Mouse (Mus musculus) neural tube, embryonic 10.5 days (tissue): ENCODE measurements at regions not wholly inside any gene's neighbourhood (a gene's known extent, or its start where the extent isn't known, plus 50 kb on each side); places are given as distances from the start of the nearest gene placed in this dataset.

ENCODE experiments used
- DNase-seq: peaks from one replicate; pipeline ENCODE4 v3.0.0-alpha.2; 2017; ENCODE audit warnings: low spot score; ENCODE audit errors: extremely low spot score

DNA sequence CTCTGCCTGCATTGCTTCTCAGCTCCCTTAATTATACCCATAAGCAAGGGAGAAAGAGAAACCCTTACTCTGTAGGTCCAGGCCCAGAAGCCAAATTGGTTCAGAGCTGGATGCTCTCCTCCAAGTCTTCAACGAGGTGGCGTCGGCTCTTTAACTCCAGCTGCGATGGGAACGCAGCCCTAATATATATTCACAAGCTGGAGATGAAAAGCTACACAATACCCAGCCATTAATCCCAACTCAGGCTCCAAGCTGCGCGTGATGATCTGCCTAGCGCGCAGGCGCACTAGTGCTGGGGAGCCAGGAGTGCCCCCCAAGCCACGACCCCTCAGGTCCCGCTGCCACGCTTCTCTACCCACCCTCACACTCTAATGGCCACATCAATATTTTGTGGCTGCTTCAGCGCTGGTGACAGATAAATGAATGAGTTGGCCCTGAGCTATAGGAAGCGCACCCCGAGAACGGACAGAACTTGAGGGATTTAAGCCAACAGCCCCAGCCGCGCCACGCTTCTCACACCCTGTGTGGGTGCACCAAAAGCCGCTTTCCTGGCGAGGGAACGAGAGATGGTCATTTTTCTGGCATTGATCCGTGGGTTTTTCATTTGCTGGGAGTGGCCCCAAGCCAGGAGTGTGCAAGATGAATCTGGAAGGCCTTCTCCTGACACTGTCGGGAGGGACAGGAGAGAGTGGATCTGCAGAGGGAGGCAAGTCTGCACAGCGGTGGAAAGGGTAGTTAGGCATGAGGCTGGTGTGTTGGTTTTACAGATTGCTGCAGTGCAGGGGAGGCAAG is 210.9 kb upstream of the Sdk2 start:
- no peak for DNase-seq

DNA sequence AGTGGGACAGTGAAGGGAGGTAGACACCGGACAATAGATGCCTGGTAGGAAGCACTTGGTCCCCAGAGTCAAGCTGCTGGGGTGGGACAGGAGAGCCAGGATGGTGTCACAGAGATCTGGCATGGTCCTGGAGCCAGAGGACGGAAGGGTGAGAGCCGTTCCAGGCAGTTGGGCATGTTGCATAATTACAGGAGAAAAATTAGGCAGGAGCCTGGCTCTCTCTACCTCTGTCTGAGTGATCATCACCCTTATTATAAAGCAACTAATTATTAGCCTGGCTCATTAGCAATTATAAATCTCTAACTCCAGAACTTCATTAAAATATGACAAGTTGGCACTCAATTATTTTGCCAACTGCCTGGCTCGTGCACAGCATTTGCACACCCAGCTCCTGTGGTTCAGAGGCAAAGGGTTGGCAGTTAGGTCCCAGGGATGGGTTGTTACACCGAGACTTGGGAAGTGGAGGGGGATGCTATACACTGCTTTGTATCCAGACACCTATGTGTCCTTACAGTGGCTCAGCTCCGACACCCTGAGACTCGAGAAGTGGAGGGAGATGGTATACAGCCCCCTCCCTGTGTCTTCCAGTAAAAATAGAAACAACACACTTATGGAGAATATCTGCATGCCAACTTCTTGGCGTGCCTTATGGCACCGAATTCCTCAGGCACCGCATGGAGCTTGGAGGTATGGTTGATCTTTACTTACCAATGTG is 203.7 kb upstream of the Sdk2 start:
- DNase-seq = no peak

DNA sequence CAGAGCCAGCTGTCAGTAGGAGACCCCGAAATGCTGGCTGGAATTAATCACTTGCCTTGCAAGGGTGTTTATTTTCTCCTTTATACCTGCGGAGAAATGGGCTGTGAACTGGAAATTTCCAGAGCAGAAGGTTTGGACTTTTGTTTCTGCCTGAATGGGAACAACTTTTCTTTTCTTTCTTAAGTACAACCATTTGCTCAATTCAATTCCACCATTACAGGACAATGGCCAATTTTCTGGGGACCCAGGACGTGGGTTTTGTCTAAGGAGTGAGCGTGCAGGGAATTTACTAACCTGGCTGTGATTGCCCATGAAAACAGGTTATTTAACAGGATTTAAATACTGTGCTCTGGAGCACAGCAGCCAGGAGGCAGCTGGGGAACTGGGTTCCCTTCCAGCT is 195.1 kb upstream of the Sdk2 start:
- no peak for DNase-seq

DNA sequence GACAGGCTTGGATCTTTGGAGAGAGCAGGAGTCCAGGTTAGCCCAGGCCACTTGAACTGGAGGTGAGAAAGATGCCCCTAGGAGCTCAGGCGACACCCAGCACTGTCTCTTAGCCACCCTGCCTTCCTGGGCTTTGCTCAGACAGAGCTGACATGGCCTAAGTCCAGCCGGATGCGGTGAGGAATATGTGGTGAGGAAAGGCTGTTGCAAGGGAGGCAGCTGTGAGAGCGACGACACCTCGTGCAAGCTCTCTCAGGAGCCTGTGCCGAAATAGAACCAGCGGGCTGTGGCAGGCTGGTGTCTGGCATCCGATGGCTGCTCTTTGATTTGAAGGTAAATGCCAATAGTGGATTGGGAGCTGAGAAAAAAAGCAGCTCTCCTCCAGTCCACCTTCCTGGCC is 191.4 kb upstream of the Sdk2 start:
- DNase-seq = no peak

DNA sequence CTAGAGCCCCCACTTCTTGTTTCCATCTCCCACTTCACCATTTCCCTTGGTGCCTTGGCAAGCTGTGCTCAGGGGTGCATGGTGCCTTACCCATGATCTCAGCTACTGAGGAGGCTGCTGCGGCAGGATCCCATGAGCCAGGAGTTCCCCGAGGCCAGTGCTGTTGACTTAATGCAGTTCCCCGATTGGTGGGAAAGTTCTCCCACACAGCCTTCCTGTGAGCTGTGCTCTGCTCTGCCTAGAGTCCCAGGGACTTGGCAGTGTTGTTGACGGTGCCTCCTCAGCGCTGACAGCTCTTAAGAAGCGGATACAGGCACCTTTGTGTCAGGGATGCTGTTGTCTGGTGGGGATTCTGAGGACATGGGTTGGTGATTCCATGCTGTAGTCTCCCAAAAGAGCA is 190.9 kb upstream of the Sdk2 start:
- DNase-seq = no peak

DNA sequence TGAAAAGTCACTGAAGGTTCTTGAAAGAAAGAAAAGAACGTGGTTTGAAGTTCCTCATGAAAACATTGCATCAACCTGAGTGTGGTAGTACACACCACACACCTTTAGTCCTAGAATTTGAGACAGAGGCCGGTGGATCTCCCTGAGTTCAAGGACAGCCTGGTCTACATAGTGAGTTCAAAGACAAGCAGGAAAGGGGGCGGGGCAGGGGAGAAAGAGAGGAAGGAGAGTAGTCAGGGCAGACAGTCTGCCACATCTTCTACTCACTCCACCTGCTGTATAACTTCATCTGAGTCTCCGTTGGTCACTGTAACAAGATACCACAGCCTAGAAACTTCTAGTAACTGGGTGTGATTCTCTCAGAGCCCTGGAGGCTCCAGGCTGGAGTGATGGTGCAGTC is 190.2 kb upstream of the Sdk2 start:
- no peak for DNase-seq

DNA sequence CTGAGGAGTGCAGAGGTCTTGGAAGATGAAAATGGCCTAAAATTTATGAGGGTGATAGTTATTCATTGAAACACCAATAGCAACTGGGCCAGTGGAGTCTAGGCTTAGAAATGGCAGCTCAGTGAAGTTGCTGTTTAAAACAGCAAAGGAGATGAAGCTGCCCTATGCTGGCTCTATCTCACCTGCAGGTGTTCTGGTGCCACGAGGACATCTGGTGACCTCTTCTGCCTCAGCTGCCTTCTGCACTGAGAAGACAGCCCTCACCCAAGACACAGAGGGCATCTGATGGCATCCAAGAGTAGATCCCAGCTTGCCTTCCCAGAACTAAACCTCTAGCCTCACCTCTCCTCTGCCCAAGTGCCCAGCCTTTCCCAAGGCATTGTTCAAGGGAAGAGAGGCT is 187.5 kb upstream of the Sdk2 start:
- no peak for DNase-seq

DNA sequence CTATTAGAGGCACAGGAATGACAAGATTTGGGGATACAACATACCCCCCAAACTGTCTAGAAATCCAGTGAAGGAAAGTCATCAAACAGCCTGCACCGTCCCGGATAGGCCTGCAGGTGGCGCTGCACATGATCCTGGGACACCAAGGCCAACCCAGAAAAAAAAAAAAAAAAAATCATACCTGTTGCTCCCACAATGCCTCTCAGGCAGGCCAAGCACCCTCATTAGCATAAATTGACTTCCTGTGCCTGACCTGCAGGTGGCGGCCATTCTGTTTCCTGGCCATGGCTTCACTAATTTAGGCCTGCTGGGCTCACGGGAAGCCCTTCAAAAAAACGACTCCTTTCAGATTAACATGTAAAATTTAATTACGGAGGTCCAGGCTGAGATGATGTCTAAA is 184.8 kb upstream of the Sdk2 start:
- peak; percentile 26 for DNase-seq

DNA sequence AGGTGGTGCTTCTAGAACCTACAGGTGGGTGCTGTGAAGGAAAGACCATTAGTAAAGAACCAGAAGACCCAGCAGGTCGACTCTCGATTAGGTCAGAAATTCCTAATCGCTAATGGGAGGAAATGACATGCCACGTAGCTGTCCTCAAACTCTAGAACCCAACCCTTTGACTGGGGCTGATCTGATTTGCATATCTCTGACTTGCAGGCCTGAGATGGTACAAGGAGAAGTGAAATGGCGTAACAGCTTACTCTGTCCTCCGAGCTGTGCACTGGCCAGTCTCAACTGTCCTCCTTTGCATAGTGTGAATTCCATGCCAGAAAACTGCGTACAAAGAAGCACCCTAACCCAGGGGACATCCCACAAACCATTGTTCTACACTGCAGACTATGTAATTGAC is 182.4 kb upstream of the Sdk2 start:
- DNase-seq = no peak

DNA sequence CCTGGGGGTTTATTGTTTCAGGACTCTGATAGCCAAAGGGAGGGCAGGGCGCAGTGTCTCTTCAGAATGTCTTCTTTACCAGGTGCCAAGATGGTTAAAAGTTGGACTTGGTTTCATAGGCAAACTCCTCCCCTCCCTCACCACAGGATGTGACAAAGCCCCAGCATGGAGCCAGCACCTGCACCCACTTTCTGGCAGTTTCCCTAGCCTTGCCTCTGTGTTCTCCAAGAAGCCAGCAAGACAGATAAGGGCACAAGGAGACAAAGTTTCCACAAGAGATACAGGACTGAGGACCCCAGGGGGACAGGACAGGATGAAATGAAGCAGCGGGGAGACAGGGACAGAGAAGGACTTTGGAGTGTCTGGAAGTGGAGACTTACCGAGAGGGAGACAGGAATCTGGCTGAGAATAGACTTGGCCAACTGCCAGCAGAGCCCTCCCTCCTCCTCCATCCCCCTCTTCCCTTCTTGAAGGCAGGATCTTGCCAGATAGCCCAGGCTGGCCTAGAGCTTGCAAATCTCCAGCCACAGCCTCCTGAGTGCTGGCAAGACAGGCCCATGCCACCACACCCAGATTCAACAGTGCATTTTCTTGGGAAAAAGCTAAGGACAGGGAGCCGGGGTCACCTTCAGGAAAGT is 181.5 kb upstream of the Sdk2 start:
- DNase-seq = no peak

DNA sequence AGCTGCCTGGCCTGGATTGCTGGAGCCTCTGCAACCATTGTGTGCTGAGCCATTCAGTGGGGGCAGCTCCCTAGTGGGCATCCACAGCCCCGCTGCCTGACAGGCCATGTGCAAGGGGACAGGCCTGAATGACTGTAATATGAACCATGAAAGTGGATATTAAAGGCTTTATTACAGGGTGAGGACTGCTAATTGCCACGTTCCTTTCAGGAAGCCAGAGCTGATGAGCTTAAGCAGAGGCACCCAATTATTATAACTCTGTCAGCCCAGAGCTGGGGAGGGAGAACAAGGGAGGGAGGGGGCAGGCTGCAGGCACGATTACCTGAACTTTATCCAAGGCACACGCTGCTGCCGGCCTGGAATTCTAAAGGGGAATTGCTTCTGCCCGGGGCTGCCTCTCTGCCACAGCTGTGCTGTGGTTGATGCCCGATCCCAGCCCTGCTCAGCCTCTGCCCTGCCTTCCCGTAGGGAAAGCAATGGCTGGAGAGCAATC is 172.5 kb upstream of the Sdk2 start:
- no peak for DNase-seq

DNA sequence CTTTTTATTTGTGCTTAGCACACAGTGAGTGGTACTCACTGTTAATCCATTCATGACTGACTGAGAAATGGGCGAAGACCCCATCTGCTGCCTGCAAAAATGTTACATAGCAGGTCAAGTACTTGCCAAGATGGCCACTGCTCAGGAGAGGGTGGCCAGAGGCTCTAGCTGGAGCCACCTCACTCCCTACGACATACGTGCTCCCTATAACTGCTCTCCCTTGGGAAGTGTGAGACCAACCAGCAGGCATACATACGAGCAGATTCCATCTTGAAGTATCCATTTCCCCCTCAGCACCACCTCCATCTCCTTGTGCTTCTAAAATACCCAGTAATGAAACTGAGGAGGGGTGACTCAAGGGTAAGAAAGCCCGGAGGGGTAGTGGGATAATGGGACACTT is 172.0 kb upstream of the Sdk2 start:
- no peak for DNase-seq

DNA sequence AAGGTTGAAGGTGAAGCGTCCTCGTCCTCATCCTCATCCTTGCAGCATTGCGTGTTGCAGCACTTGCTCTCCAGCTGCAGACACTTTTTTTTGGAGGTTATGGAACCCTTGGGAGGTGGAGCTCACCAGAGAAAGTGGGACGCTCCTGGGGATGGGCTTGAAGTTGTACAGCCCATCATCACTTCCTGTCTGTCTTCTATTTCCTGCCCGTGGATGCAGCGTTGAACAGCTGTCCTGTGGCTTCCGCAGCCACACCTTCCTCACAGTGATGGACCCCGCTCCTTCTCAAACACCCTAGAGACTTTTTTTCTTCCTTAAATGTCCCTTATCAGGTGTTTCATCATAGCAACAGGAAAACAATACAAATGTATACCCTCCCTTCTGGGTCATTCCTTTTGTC is 171.5 kb upstream of the Sdk2 start:
- DNase-seq = no peak

DNA sequence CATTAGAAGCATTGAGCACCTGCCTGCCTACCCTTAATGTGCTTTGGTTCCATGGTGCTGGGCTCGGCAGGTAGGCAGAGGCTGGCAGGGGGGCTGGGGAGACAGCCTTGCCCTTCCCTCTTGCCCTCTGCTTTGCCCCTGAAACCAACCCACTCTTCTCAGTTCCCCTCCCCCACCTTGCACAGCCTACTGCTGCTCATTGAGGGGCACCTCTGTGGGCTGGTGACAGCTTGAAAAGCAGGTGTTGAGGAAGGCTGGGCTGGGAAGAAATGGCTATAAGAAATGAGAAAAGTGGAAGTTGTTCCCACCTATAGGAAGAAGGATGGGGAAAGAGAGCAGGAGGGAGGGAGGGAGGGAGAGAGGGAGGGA is 167.7 kb upstream of the Sdk2 start:
- DNase-seq = no peak

DNA sequence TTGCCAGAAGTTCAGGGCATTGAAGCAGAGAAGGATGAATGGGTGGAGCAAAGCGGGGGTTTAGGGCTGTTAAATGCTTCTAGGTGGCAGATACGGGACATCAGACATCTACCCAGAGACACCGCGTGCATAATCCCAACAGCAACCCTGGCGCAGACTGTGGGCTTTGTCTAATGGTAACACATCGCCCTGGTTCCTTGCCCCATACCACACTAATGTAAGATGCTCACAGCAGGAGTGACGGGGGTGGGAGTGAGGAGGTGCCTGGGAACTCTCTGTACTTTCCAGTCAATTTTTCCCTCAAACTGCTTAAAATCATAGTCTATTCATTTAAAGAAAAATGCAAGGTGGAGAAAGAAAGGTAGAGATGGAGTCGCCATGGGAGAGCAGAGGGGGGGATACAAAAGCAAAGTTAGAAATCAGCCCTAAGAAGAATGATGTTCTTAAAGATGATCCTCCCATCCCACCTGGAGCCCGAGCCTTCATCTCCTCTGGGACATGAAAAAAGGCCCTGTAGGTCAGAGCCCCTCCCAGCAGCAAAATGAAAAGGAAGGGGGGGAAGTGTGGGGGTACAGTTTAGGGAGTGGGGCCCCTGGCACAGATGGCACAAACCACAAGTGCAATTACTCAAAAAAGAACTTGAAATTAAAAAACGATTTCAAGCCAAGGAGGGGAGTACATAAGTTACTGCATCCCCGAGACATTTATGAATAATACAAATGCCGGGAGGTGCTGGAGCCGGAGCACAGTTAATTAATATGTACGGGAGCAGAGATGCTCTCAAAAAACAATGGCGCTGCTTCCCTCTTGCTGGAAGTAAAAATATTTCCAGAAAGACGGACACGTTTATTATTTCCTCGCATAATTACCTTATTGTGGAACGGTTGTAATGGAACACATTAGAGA is 167.0 kb upstream of the Sdk2 start:
- DNase-seq = no peak

DNA sequence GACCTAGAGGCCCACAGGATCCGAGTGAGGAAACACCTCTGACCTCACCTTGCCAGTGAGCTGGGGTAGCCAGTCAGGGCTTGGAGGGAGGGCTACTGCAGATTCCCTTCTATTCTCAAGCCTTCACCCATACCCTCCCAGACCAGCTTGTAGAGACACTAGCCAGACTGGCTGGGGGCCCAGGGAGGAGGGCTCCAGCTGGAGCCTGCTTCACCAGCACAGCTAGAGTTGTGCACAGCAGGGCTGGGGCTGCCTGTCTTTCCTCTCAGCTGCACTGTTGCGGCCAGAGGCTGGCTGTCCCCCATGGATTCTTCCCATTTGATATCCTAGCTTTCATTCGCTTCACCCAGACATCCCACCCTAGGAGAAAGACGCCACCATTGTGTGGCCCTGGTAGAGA is 165.0 kb upstream of the Sdk2 start:
- DNase-seq = no peak

DNA sequence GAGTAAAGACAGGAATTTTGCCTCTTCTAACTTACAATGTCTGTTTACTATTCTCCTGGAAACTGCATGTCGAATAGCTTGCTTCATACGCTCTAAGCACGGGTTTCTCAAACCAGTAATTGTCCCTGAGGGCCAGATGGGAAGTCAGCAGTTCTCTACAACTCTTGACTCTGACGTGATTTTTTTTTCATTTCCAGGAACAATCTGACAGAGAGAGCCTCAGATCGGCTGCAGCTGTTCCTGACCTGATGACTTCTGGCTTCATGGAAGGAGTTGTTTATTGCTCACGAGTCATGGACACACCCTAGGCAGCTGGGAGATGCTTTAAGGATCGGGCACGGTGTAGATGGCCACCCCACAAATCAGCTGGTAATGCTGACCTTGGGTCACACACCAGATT is 162.9 kb upstream of the Sdk2 start:
- DNase-seq = no peak

DNA sequence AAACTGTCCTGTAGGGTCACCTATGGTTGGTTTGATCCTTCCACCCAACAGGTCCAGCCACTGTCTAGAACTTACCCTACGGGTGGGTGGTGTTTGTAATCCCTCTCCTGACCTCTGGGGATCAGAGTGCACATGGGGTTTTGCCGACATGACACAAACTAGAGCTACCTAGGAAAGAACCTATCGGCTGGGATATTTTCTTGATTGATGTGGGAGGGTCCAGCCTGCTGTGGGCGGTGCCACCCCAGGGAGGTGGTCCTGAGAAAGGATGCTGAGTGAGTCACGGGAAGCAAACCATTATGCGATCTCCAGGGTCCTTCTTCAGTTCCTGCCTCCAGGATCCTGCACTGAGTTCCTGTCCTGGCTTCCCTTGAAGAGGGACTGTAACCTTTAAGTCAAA is 162.3 kb upstream of the Sdk2 start:
- DNase-seq = no peak

DNA sequence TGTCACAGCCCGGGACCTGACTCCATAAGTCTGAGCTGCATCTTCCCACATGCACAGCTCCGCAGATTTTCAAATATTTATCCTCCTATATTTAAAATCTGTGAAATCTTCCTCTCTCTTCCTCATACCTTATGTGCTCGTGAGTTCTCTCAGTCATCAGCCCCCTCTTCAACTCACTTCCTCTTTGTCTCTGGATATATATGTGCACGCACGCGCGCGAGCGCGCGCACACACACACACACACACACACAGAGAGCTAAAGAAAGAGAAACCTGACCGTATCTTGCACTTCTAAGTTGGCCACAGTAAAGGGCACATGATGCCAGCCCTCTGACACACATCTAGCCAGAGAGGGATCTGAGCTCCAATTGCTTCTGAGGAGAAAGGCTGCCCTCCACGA is 159.7 kb upstream of the Sdk2 start:
- no peak for DNase-seq

DNA sequence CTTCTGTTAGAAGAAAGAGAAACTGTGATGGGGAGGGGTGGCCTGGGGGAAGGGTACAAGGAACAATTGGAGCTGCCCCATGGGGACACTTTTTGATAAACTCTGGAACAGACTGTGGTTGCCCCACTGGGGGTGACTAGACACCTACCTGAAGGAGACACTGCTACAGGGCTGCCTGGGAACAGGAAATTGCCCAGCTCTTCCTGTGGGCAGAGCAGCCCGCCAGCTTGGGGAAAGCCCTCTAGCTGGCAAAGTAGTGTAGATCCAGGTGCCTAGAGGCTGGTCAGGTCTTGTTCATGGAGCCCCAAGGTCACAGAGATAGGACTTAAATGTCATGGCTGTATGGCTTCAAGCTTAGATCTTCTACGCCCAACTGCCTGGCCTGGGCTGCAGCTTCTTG is 157.9 kb upstream of the Sdk2 start:
- DNase-seq = no peak

DNA sequence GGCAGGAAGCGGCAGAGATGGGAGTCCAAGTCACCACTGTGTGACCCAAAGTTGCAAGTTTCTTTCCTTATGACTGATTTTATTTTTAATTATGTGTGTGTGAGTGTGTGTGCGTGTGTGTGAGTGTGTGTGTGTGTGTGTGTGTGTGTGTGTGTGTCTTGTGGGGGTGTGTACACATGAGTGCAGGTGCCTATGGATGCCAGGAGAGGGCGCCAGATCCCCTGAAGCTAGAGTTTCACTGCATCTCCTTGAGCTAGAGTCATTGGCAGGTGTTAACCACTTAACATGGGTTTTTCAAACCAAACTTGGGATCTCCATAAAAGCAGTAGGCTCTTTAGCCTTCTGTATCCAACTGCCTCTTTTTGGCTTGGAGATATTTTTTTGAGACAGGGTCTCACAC is 156.2 kb upstream of the Sdk2 start:
- DNase-seq = no peak

DNA sequence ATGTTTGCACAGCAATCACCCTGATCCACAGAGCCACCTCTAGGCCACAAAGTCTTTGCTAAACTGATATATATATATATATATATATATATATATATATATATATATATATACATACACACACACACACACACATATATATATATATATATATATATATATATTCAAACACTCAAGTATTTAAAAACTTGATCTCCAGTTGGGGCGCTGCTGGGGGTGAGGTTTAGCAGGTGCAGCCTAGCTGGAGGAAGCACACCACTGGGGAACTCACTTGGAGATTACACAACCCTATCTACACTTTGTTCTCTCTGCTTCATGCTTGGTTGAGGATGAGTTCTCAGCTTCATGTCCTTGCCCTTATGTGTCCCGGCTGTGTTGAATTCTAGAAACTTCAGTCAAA is 153.6 kb upstream of the Sdk2 start:
- DNase-seq = no peak
